Mouse (Mus musculus) urinary bladder, postnatal 36 days (tissue): ENCODE data around the gene Cenpa.
"Not testable (repeated sequence)": the region's sequence is repeated elsewhere in the genome, so short reads cannot be mapped to it uniquely, and the experiment has no call there.

Experiments used
- DNase-seq, 2 experiments: peaks; one replicate each; pipeline ENCODE4 v3.0.0; 2022; ENCODE audit warnings: low spot score in 2 of 2, mixed read lengths in 1 of 2

The Cenpa gene

GRCm38 (mm10) chr5:30678722-30679296 is 12.2 kb downstream of the Cenpa start:
- no peak for DNase-seq

- no peak for DNase-seq
Measured at GRCm38 (mm10) chr5:30679593-30679992, 13.0 kb downstream of the Cenpa start.

- DNase-seq, result no peak
Measured at GRCm38 (mm10) chr5:30681970-30682369, 15.4 kb downstream of the Cenpa start.

GRCm38 (mm10) chr5:30682967-30683600 is 16.5 kb downstream of the Cenpa start:
- no peak for DNase-seq

- DNase-seq, result no peak
Measured at GRCm38 (mm10) chr5:30683993-30684392, 17.4 kb downstream of the Cenpa start.

- no peak for DNase-seq
Measured at GRCm38 (mm10) chr5:30686781-30687180, 20.2 kb downstream of the Cenpa start.

GRCm38 (mm10) chr5:30700361-30701000 is 33.9 kb downstream of the Cenpa start:
- DNase-seq, result no peak

- not testable (repeated sequence) for DNase-seq
Measured at GRCm38 (mm10) chr5:30701373-30701772, 34.8 kb downstream of the Cenpa start.

- DNase-seq, result no peak
Measured at GRCm38 (mm10) chr5:30701866-30702265, 35.3 kb downstream of the Cenpa start.

GRCm38 (mm10) chr5:30709744-30710383 is 43.3 kb downstream of the Cenpa start:
- peak; percentile 61 to 63 for DNase-seq

GRCm38 (mm10) chr5:30710486-30710885 is 43.9 kb downstream of the Cenpa start:
- DNase-seq, result no peak

- peak; percentile 52 to 74 for DNase-seq
Measured at GRCm38 (mm10) chr5:30711147-30712001, 44.8 kb downstream of the Cenpa start, which contains the start of gene Dpysl5. Gene Dpysl5 (plus strand): TSS chr5:30711564.

GRCm38 (mm10) chr5:30712002-30712390 is 45.4 kb downstream of the Cenpa start:
- DNase-seq, result no peak

- peak in 1 of 2 experiments; percentile 8 for DNase-seq
Measured at GRCm38 (mm10) chr5:30712441-30713298, 46.1 kb downstream of the Cenpa start.

- DNase-seq, result no peak
Measured at GRCm38 (mm10) chr5:30713299-30713675, 46.7 kb downstream of the Cenpa start.

GRCm38 (mm10) chr5:30713691-30714090 is 47.1 kb downstream of the Cenpa start:
- no peak for DNase-seq

GRCm38 (mm10) chr5:30716311-30716710 is 49.7 kb downstream of the Cenpa start:
- no peak for DNase-seq

GRCm38 (mm10) chr5:30717506-30717905 is 50.9 kb downstream of the Cenpa start:
- DNase-seq, result no peak

GRCm38 (mm10) chr5:30717991-30718703 is 51.6 kb downstream of the Cenpa start:
- DNase-seq, result no peak

- no peak for DNase-seq
Measured at GRCm38 (mm10) chr5:30721935-30722334, 55.4 kb downstream of the Cenpa start.
